Mouse (Mus musculus): ENCODE results near the gene Zfp652.

GRCm38 (mm10) chr11:95836433-95836832 lies 124.0 kb downstream of the Zfp652 start:
- no peak for TF ChIP-seq CTCF (IDR thresholded peaks at IDR 0.05; ENCODE audit: borderline replicate concordance, insufficient read depth, low read depth, low read length)
- TF ChIP-seq POLR2A (IDR thresholded peaks at IDR 0.05; ENCODE audit: borderline replicate concordance, insufficient read depth, low read length), result no peak
